Mouse (Mus musculus): ENCODE data around the gene Foxn3.
"Not testable (repeated sequence)": the region's sequence is repeated elsewhere in the genome, so short reads cannot be mapped to it uniquely, and the experiment has no call there.

Foxn3 gene

GRCm38 (mm10) chr12:99227313-99227952, 335.9 kb downstream of the Foxn3 start:
- no peak for DNase-seq (ENCODE audit: low read depth, low spot score)

GRCm38 (mm10) chr12:99224863-99225603, 338.3 kb downstream of the Foxn3 start:
- DNase-seq (ENCODE audit: low read depth, low spot score) = peak; percentile 51

- DNase-seq (ENCODE audit: low read depth, low spot score) = no peak
Measured at GRCm38 (mm10) chr12:99221087-99221846, 342.1 kb downstream of the Foxn3 start.

GRCm38 (mm10) chr12:99220333-99220732, 343.0 kb downstream of the Foxn3 start:
- DNase-seq (ENCODE audit: low read depth, low spot score) = peak; percentile 45

DNA sequence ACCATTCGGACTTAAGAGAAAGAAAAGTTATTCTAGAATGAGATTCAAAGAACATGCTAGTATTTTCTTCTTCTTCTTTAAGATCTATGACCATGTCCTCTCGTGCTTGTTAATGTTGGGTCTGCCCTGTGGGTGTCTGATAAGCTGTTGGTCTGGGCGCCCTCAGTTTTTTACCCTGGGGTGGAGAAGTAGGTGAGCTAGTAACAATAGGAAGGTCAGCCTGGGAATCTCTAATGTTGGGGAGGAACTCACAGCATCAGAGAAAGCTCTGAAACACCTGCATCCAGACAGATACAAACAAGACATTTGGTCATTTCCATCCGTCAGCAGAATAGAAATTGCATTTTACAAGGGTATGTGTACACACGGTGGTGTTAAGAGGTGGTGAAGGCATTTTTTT, 343.6 kb downstream of the Foxn3 start:
- DNase-seq (ENCODE audit: low read depth, low spot score) = no peak

- no peak for DNase-seq (ENCODE audit: low read depth, low spot score)
Measured at GRCm38 (mm10) chr12:99217145-99217698, 346.2 kb downstream of the Foxn3 start.

- no peak for DNase-seq (ENCODE audit: low read depth, low spot score)
Measured at GRCm38 (mm10) chr12:99216341-99216761, 347.0 kb downstream of the Foxn3 start.

DNA sequence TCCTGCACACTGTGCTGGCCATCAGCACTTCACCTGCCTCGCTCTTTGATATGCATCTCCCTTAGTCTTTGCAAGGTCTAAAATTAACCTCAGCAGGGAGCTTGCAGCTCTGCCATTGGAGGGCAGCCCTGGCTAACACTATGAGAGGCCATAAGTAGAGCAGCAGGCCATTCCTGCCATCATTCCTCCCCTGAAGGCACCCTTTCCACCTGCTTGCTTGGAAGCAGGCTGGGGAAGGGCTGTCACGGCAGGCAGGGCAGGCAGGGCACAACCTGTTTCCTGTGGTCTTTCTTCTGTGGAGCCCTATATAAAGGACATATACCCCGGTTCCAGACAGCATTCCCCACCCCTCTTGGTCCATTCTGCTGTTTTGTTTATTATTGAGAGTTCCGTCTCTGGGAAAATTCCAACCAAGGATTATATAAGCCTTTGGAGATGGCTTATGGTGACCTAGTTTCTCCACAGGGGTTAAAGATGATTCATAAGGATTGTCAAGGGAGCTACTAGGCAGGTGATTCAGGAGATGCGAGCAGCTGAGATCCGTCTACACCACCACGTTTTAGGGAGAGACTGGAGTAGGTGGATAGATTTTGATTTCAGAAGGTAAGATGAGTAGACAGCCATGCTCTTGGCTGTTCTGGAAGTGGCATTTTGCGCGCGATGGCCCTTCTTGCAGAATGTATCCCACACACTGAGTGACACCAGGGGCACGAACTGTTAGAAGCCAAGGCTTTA, 347.7 kb downstream of the Foxn3 start:
- DNase-seq (ENCODE audit: low read depth, low spot score) = no peak

- no peak for DNase-seq (ENCODE audit: low read depth, low spot score)
Measured at GRCm38 (mm10) chr12:99214098-99214497, 349.3 kb downstream of the Foxn3 start.

DNA sequence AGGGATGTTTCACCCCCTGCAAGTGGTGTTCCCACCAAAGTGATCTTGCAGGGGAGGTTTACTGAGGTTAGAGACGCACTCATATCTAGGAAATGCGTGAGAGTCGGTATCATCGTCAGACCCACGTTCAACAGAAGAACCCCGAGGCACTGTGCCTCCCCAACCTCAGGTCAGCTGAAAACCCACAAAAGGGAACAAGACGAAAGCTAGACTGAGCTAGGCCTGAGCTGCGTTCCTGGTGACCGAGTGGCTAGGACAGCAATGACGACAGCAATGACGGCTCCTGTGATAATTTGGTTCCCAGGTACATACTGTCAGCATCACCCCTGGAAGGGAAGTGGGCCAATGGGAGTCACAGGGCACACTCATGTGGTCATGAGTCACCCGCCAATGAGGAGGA, 350.2 kb downstream of the Foxn3 start:
- DNase-seq (ENCODE audit: low read depth, low spot score) = no peak

DNA sequence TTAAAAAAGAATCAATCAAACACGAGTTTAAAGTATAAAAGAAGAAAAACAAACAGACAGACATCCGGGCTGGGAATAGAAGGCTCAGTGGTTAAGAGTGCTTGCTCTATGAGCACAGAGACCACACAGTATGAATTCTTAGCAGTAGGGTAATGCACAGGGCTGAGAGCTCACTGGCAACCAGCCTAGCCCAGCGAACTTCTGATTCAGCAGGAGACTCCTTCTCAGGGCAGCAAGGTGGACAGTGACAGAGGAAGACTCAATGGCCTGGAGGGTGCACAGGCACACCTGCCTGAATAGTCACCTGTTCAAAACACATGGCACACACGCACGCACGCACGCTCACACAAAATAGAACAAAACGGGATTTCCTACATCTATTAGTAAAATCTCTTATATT, 353.6 kb downstream of the Foxn3 start:
- DNase-seq (ENCODE audit: low read depth, low spot score) = no peak

- no peak for DNase-seq (ENCODE audit: low read depth, low spot score)
Measured at GRCm38 (mm10) chr12:99208251-99208650, 355.1 kb downstream of the Foxn3 start.

- DNase-seq (ENCODE audit: low read depth, low spot score) = no peak
Measured at GRCm38 (mm10) chr12:99207014-99207612, 356.3 kb downstream of the Foxn3 start.

- DNase-seq (ENCODE audit: low read depth, low spot score) = no peak
Measured at GRCm38 (mm10) chr12:99205734-99206133, 357.6 kb downstream of the Foxn3 start.

DNA sequence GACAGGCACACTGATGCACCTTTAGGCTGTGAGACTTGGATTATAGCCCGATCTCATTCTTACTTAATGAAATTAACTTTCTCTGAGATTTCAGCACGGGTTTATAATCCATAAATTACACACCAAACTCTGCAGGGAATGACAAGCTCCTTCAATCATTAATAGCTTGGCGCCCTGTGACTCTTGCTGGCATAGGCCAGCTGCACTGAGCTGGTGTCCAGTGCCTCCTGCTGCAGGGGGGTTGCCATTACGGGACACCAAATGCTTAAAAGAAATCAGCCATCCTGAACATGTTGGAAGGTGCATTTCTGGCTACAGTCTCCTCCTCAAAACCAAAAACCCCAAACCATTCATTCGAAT, 364.3 kb downstream of the Foxn3 start:
- no peak for DNase-seq (ENCODE audit: low read depth, low spot score)

- DNase-seq (ENCODE audit: low read depth, low spot score) = no peak
Measured at GRCm38 (mm10) chr12:99198428-99199123, 364.8 kb downstream of the Foxn3 start.

GRCm38 (mm10) chr12:99197031-99197430, 366.4 kb downstream of the Foxn3 start:
- no peak for DNase-seq (ENCODE audit: low read depth, low spot score)

GRCm38 (mm10) chr12:99195655-99196054, 367.7 kb downstream of the Foxn3 start:
- no peak for DNase-seq (ENCODE audit: low read depth, low spot score)

- DNase-seq (ENCODE audit: low read depth, low spot score) = not testable (repeated sequence)
Measured at GRCm38 (mm10) chr12:99194120-99194519, 369.3 kb downstream of the Foxn3 start.

- no peak for DNase-seq (ENCODE audit: low read depth, low spot score)
Measured at GRCm38 (mm10) chr12:99187671-99188070, 375.7 kb downstream of the Foxn3 start.

- no peak for DNase-seq (ENCODE audit: low read depth, low spot score)
Measured at GRCm38 (mm10) chr12:99186239-99186638, 377.1 kb downstream of the Foxn3 start.

Measured in telencephalon, adult 2 months (tissue).